Comparison of ENCODE assay signal across 24 mouse cellular contexts in genomic region chr14:18637739-18638138, GRCm38 (mm10).
A peak's percentile ranks its signal among the peaks of the same experiment; 100 is the strongest.
DNase-seq lines count a peak whose midpoint lies in the region; ATAC-seq and TF ChIP-seq lines count a peak whose summit lies in the region.
"Had no signal": no experiment of that assay in that cellular context is flagged by ENCODE, and none has a peak within 500 bp of the region (broad histone marks: within the 10 kb centered on the region; RNA-seq: fewer than 3 reads in every experiment).

No protein-coding gene starts in this region.

- TF ChIP-seq POLR2A in lung, adult 2 months (IDR thresholded peaks at IDR 0.05; ENCODE audit: borderline replicate concordance, extremely low read depth, low read depth, low read length): no peak

- H3K36me3 ChIP-seq in lung, postnatal 0 days (ENCODE audit: insufficient read depth, low read length): no peaks in the 10 kb centered on the region
- H3K36me3 ChIP-seq: forebrain, embryonic 10.5 days; G1E had no signal

- peaks cover 3% of the 10 kb centered on the region for H3K4me1 ChIP-seq in lung, adult 2 months (ENCODE audit: control insufficient read depth, insufficient read depth, low read length)
- no peaks in the 10 kb centered on the region for H3K4me1 ChIP-seq in lung, postnatal 0 days (ENCODE audit: insufficient read depth, low read depth, low read length)
- H3K4me1 ChIP-seq: forebrain, embryonic 10.5 days; forebrain, embryonic 13.5 days had no signal

- no peaks in the 10 kb centered on the region for H3K27me3 ChIP-seq in lung, postnatal 0 days (replicated peaks; ENCODE audit: insufficient read depth, low read length)
- H3K27me3 ChIP-seq: CH12.LX; forebrain, embryonic 13.5 days; Patski had no signal

- no peak overlapping the region for H3K9ac ChIP-seq in lung, postnatal 0 days (replicated peaks; ENCODE audit: low read depth)
- H3K9ac ChIP-seq: forebrain, embryonic 13.5 days; forebrain, postnatal 0 days; hindbrain, embryonic 14.5 days had no signal

- no peak for TF ChIP-seq CTCF in lung, adult 2 months (IDR thresholded peaks at IDR 0.05; ENCODE audit: insufficient read depth, low read length)
- TF ChIP-seq CTCF in lung, postnatal 0 days (IDR thresholded peaks at IDR 0.05): no peak

- H3K4me2 ChIP-seq in lung, postnatal 0 days (replicated peaks; ENCODE audit: low read depth, low read length): no peak overlapping the region
- H3K4me2 ChIP-seq: forebrain, embryonic 13.5 days; heart, embryonic 11.5 days; hindbrain, embryonic 14.5 days had no signal

- DNase-seq in lung, adult 2 months: peak; percentile 17
- peak; percentile 76 for DNase-seq in lung, postnatal 0 days (ENCODE audit: low spot score)
- DNase-seq in lung, postnatal 25 days (ENCODE audit: low spot score): peak; percentile 90
- no peak for DNase-seq in heart, postnatal 14 days
- DNase-seq in ovary, postnatal 36 days (ENCODE audit: low spot score): no peak
- DNase-seq in urinary bladder, adult 18-20 months (ENCODE audit: low spot score in 2 of 2): no peak
- DNase-seq: adrenal gland, postnatal 10 days; adrenal gland, postnatal 36 days; B cell, adult 2 months; cerebellum, adult 18-20 months; cerebellum, adult 9-10 months; cerebellum, postnatal 14 days; forebrain, postnatal 0 days; gastrocnemius, adult 2 months; gastrocnemius, postnatal 14 days; heart, adult 11 months; heart, postnatal 4 days had no signal

- no peak overlapping the region for H3K27ac ChIP-seq in lung, postnatal 0 days (ENCODE audit: low read length)
- H3K27ac ChIP-seq: forebrain, embryonic 10.5 days; forebrain, embryonic 13.5 days; gastrocnemius, adult 2 months had no signal

- TF ChIP-seq EP300 in lung, postnatal 0 days (IDR thresholded peaks at IDR 0.05): peak; percentile 94

- WGBS in lung, adult 2 months: 60% methylated on average over 1 of the region's 1 CpGs
- WGBS in lung, postnatal 0 days: 38% methylated on average over 1 of the region's 1 CpGs

- peak; percentile 90 for ATAC-seq in lung, postnatal 0 days
- ATAC-seq: forebrain, embryonic 13.5 days; forebrain, postnatal 0 days; Patski had no signal

- H3K4me3 ChIP-seq in lung, adult 2 months (replicated peaks; ENCODE audit: extremely low read depth, low read depth, low read length): no peak overlapping the region
- H3K4me3 ChIP-seq in lung, postnatal 0 days (ENCODE audit: low read depth, low read length): no peak overlapping the region
- H3K4me3 ChIP-seq: forebrain, embryonic 10.5 days; forebrain, embryonic 13.5 days; gastrocnemius, adult 2 months had no signal

- no peaks in the 10 kb centered on the region for H3K9me3 ChIP-seq in lung, postnatal 0 days (ENCODE audit: low read length)
- H3K9me3 ChIP-seq: forebrain, embryonic 10.5 days; forebrain, embryonic 13.5 days; G1E had no signal

- intact Hi-C loops in heart, postnatal 14 days (cut with DNase I): no loop called here

Comparison
In these comparisons a context has a peak if more than half of its experiments do, and no peak if none do; other contexts are left out.
1. DNase-seq: peak in lung, adult 2 months (single experiment), lung, postnatal 0 days (single experiment) and lung, postnatal 25 days (single experiment); none in heart, postnatal 14 days (0 of 2), ovary, postnatal 36 days (single experiment) and urinary bladder, adult 18-20 months (0 of 2).